Mouse (Mus musculus): ENCODE measurements around the gene Slc25a36. TPM values are rescaled to one million over a fixed set of nuclear protein-coding genes. Genes with fewer than 3 reads are reported as not detected.

Slc25a36 gene
- total RNA-seq, 2 experiments from 2014 or later, result 43.8 to 64.4 TPM

GRCm38 (mm10) chr9:97051176-97051575, 59.8 kb downstream of the Slc25a36 start:
- no peak for ATAC-seq (replicated peaks; ENCODE audit: poor library complexity)

- ATAC-seq (replicated peaks; ENCODE audit: poor library complexity), result no peak
Observed at GRCm38 (mm10) chr9:97046240-97046639, 64.7 kb downstream of the Slc25a36 start.

DNA sequence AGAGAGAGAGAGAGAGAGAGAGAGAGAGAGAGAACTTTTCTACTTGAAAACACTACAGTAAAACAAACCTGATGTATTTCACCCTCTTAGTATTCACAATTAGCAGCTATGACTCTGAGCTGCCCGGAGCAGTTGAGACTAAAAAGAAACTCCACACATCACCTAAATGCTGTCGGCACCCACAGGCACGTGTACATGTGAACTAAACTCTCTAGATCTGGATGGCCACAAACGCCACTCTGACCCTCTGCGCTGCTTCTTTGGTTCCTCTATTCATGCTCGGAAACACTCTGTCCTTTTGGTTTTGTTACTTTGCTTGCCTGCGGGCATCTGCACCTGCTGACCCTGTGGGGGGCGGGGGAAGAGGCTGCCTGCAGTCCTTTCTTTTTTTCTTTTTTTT, 69.3 kb downstream of the Slc25a36 start:
- no peak for ATAC-seq (replicated peaks; ENCODE audit: poor library complexity)

GRCm38 (mm10) chr9:97038010-97038409, 72.9 kb downstream of the Slc25a36 start:
- ATAC-seq (replicated peaks; ENCODE audit: poor library complexity), result 0 out of 2 replicates have a peak, but pooled peaks have one; percentile 46

GRCm38 (mm10) chr9:97036656-97037055, 74.3 kb downstream of the Slc25a36 start:
- ATAC-seq (replicated peaks; ENCODE audit: poor library complexity), result no peak

- no peak for ATAC-seq (replicated peaks; ENCODE audit: poor library complexity)
Observed at GRCm38 (mm10) chr9:97027361-97027760, 83.6 kb downstream of the Slc25a36 start.

GRCm38 (mm10) chr9:97026006-97026405, 85.0 kb downstream of the Slc25a36 start:
- no peak for ATAC-seq (replicated peaks; ENCODE audit: poor library complexity)

Other genes starting within 250 kb of the Slc25a36 start
- gene Pxylp1, start 218.5 kb downstream of the Slc25a36 start, total RNA-seq (2015), result 68.2 and 90.6 TPM in 2 replicates
- gene Pxylp1, start 218.5 kb downstream of the Slc25a36 start, total RNA-seq (2017), result 77.9 and 88.5 TPM in 2 replicates
- 2.7 and 4.2 TPM in 2 replicates for gene Spsb4, start 92.3 kb downstream of the Slc25a36 start, total RNA-seq (2015)
- 2.0 and 2.5 TPM in 2 replicates for gene Spsb4, start 92.3 kb downstream of the Slc25a36 start, total RNA-seq (2017)